Mouse (Mus musculus): Measurements from ENCODE around the gene Psmd5.

- TF ChIP-seq CTCF (conservative IDR thresholded peaks at IDR 0.05; ENCODE audit: low read length) = no peak
- no peak for TF ChIP-seq POU5F1 (IDR thresholded peaks at IDR 0.05; ENCODE audit: borderline replicate concordance, low read length)
Measured at GRCm38 (mm10) chr2:34902731-34903130, 28.0 kb upstream of the Psmd5 start.
